Mouse (Mus musculus): ENCODE results near the gene Them4. TPM values are rescaled to one million over a fixed set of nuclear protein-coding genes. Genes with fewer than 3 reads are reported as not detected.

Gene Them4
- polyA plus RNA-seq, 1 experiment from 2014 or later: 68.6 TPM

DNA sequence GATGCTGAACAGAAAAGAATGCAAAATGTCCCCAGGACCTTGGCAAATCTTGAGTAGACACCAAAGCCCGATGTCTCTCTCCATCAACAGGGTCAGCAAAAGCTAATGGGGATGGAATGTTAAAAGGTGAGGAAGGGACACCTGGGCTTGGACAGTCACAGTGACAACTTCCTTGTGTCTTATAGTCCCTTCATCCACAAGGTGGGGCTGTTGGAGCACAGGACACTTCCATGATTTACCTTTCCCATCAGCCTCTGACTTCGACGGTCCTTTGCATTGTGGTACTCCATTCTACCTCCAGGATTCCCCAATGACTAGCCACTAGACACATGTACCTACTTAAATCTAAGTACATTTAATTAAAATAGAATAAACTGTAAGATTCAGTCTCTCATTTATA is 18.8 kb downstream of the Them4 start:
- H3K4me3 ChIP-seq (ENCODE audit: low read depth, low read length): no peak overlapping the region
- no peak overlapping the region for H3K4me2 ChIP-seq (ENCODE audit: low read length)
- WGBS: 65% methylated on average over 3 of the region's 3 CpGs
- H3K36me3 ChIP-seq (ENCODE audit: control insufficient read depth, insufficient read depth, low read length): peaks cover 8% of the 10 kb centered on the region; the same call in 1 of the 2 replicates
- no peaks in the 10 kb centered on the region for H3K4me1 ChIP-seq (ENCODE audit: control insufficient read depth, insufficient read depth, low read length)
- no peaks in the 10 kb centered on the region for H3K27me3 ChIP-seq (ENCODE audit: control insufficient read depth, insufficient read depth, low read depth, low read length)
- H3K9me3 ChIP-seq (replicated peaks; ENCODE audit: control insufficient read depth, low read length, poor library complexity, severe bottlenecking): no peaks in the 10 kb centered on the region
- H3K9ac ChIP-seq (ENCODE audit: low read depth, low read length): no peak overlapping the region
- ATAC-seq: no peak
- no peak overlapping the region for H3K27ac ChIP-seq (ENCODE audit: low read length)

GRCm38 (mm10) chr3:94334442-94334841 is 24.6 kb downstream of the Them4 start:
- Histone ChIP-seq H3K9me3 (replicated peaks; ENCODE audit: control insufficient read depth, low read length, poor library complexity, severe bottlenecking) (no peaks in the 10 kb centered on the region), H3K4me1 (ENCODE audit: control insufficient read depth, insufficient read depth, low read length) (no peaks in the 10 kb centered on the region), H3K36me3 (ENCODE audit: control insufficient read depth, insufficient read depth, low read length) (peaks cover 6% of the 10 kb centered on the region; the same call in 1 of the 2 replicates), H3K9ac (ENCODE audit: low read depth, low read length) (no peak overlapping the region), H3K27me3 (ENCODE audit: control insufficient read depth, insufficient read depth, low read depth, low read length) (no peaks in the 10 kb centered on the region), H3K4me3 (ENCODE audit: low read depth, low read length) (no peak overlapping the region), H3K4me2 (ENCODE audit: low read length) (no peak overlapping the region), H3K27ac (ENCODE audit: low read length) (no peak overlapping the region)
- ATAC-seq: peak; percentile 21; the same call in 1 of the 2 replicates
- WGBS: 98% methylated on average over 4 of the region's 4 CpGs

- Histone ChIP-seq H3K27me3 (ENCODE audit: control insufficient read depth, insufficient read depth, low read depth, low read length) (no peaks in the 10 kb centered on the region), H3K4me1 (ENCODE audit: control insufficient read depth, insufficient read depth, low read length) (no peaks in the 10 kb centered on the region), H3K4me2 (ENCODE audit: low read length) (no peak overlapping the region), H3K9ac (ENCODE audit: low read depth, low read length) (no peak overlapping the region), H3K27ac (ENCODE audit: low read length) (no peak overlapping the region), H3K4me3 (ENCODE audit: low read depth, low read length) (no peak overlapping the region), H3K9me3 (replicated peaks; ENCODE audit: control insufficient read depth, low read length, poor library complexity, severe bottlenecking) (no peaks in the 10 kb centered on the region), H3K36me3 (ENCODE audit: control insufficient read depth, insufficient read depth, low read length) (no peaks in the 10 kb centered on the region)
- no peak for ATAC-seq
- WGBS: 86% methylated on average over 3 of the region's 3 CpGs
These were observed 28.6 kb downstream of the Them4 start for GRCm38 (mm10) chr3:94338522-94338921.

DNA sequence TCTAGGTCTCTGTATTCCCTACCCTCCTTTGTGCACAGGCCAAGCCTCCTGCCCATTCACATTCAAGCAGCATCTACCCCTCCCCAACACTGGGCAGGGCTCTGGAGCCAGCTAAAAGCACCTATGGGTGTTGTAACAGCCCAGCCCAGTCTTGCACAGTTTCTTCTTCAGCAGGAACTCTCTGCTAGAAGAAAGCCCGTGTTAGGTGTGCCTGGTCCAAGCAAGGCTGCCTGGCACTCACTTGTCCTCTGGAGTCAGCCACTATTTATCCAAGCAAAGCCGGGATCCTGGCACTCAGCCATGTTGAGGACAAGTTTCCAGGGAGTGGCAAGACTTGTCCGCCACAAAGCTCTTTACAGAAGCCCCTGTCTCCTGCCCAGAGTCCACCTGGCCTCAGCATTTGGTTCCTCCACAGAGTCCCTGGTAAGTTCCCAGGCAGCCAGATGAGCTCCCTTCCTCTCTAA is 32.1 kb downstream of the Them4 start, which contains the start of gene Them5:
Them5 (plus strand) TSS at position 141 of the 464 bp plus-strand sequence.
- Histone ChIP-seq H3K4me3 (ENCODE audit: low read depth, low read length) (no peak within 1 kb of the TSS), H3K9ac (ENCODE audit: low read depth, low read length) (no peak within 1 kb of the TSS), H3K9me3 (replicated peaks; ENCODE audit: control insufficient read depth, low read length, poor library complexity, severe bottlenecking) (no peaks in the 10 kb centered on the region), H3K4me1 (ENCODE audit: control insufficient read depth, insufficient read depth, low read length) (no peaks in the 10 kb centered on the region), H3K36me3 (ENCODE audit: control insufficient read depth, insufficient read depth, low read length) (no peaks in the 10 kb centered on the region), H3K4me2 (ENCODE audit: low read length) (no peak within 1 kb of the TSS), H3K27me3 (ENCODE audit: control insufficient read depth, insufficient read depth, low read depth, low read length) (no peaks in the 10 kb centered on the region), H3K27ac (ENCODE audit: low read length) (no peak within 1 kb of the TSS)
- 68% methylated on average over 3 of the region's 3 CpGs for WGBS
- peak; percentile 25; the same call in 1 of the 2 replicates for ATAC-seq

GRCm38 (mm10) chr3:94342552-94342951 is 32.7 kb downstream of the Them4 start:
- Histone ChIP-seq H3K27me3 (ENCODE audit: control insufficient read depth, insufficient read depth, low read depth, low read length) (no peaks in the 10 kb centered on the region), H3K9me3 (replicated peaks; ENCODE audit: control insufficient read depth, low read length, poor library complexity, severe bottlenecking) (no peaks in the 10 kb centered on the region), H3K4me2 (ENCODE audit: low read length) (no peak overlapping the region), H3K4me1 (ENCODE audit: control insufficient read depth, insufficient read depth, low read length) (no peaks in the 10 kb centered on the region), H3K4me3 (ENCODE audit: low read depth, low read length) (no peak overlapping the region), H3K27ac (ENCODE audit: low read length) (no peak overlapping the region), H3K36me3 (ENCODE audit: control insufficient read depth, insufficient read depth, low read length) (no peaks in the 10 kb centered on the region), H3K9ac (ENCODE audit: low read depth, low read length) (no peak overlapping the region)
- 48% methylated on average over 1 of the region's 1 CpGs for WGBS
- ATAC-seq: peak; percentile 36; the same call in 1 of the 2 replicates

DNA sequence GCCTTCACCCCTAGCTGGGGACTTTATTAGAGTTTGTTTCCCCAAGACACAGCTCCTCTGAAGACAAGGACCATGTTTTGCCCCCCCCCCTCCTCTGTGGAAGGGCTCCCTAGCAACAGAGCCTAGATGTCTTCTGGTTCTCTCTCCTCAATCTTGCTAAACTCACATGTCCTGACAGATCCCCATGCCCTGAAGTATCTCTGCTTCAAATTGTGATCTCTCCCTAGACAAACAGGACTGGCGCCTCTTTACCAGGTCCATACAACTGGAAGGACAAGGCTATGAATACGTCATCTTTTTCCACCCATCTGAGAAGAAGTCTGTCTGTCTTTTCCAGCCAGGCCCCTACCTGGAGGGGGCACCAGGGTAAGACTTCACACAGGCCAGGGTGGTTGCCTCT is 34.3 kb downstream of the Them4 start:
- no peak for ATAC-seq
- no peaks in the 10 kb centered on the region for H3K4me1 ChIP-seq (ENCODE audit: control insufficient read depth, insufficient read depth, low read length)
- no peaks in the 10 kb centered on the region for H3K36me3 ChIP-seq (ENCODE audit: control insufficient read depth, insufficient read depth, low read length)
- H3K9ac ChIP-seq (ENCODE audit: low read depth, low read length): no peak overlapping the region
- H3K27me3 ChIP-seq (ENCODE audit: control insufficient read depth, insufficient read depth, low read depth, low read length): no peaks in the 10 kb centered on the region
- no peak overlapping the region for H3K4me2 ChIP-seq (ENCODE audit: low read length)
- no peak overlapping the region for H3K4me3 ChIP-seq (ENCODE audit: low read depth, low read length)
- no peak overlapping the region for H3K27ac ChIP-seq (ENCODE audit: low read length)
- 93% methylated on average over 2 of the region's 2 CpGs for WGBS
- no peaks in the 10 kb centered on the region for H3K9me3 ChIP-seq (replicated peaks; ENCODE audit: control insufficient read depth, low read length, poor library complexity, severe bottlenecking)

DNA sequence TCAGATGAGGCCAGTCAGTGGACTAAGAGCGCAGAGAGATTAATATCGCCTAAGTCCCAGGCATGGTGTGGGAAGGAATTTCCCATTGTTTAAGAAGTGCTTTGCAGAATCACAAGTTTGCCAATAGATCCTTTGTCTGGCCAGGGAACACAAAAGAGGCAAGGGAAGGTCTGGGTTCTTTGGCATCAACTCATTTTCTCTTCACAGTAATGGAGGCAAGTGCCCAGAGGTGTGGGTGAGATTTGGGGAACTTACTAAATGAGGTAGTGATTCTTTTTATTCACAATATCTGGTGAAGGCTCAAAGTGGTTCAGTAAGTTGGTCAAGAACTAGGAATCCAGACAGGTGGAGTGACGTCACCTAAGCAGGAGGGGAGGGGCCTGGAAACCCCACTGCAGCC is 35.0 kb downstream of the Them4 start:
- Histone ChIP-seq H3K4me1 (ENCODE audit: control insufficient read depth, insufficient read depth, low read length) (no peaks in the 10 kb centered on the region), H3K27ac (ENCODE audit: low read length) (no peak overlapping the region), H3K36me3 (ENCODE audit: control insufficient read depth, insufficient read depth, low read length) (no peaks in the 10 kb centered on the region), H3K27me3 (ENCODE audit: control insufficient read depth, insufficient read depth, low read depth, low read length) (no peaks in the 10 kb centered on the region), H3K9me3 (replicated peaks; ENCODE audit: control insufficient read depth, low read length, poor library complexity, severe bottlenecking) (no peaks in the 10 kb centered on the region), H3K9ac (ENCODE audit: low read depth, low read length) (no peak overlapping the region), H3K4me2 (ENCODE audit: low read length) (no peak overlapping the region), H3K4me3 (ENCODE audit: low read depth, low read length) (no peak overlapping the region)
- ATAC-seq: no peak
- 63% methylated on average over 3 of the region's 3 CpGs for WGBS

- H3K4me2 ChIP-seq (ENCODE audit: low read length): no peak overlapping the region
- H3K9me3 ChIP-seq (replicated peaks; ENCODE audit: control insufficient read depth, low read length, poor library complexity, severe bottlenecking): no peaks in the 10 kb centered on the region
- H3K9ac ChIP-seq (ENCODE audit: low read depth, low read length): no peak overlapping the region
- no peak for ATAC-seq
- H3K36me3 ChIP-seq (ENCODE audit: control insufficient read depth, insufficient read depth, low read length): no peaks in the 10 kb centered on the region
- WGBS: 89% methylated on average over 2 of the region's 2 CpGs
- no peak overlapping the region for H3K27ac ChIP-seq (ENCODE audit: low read length)
- no peaks in the 10 kb centered on the region for H3K4me1 ChIP-seq (ENCODE audit: control insufficient read depth, insufficient read depth, low read length)
- H3K4me3 ChIP-seq (ENCODE audit: low read depth, low read length): no peak overlapping the region
- no peaks in the 10 kb centered on the region for H3K27me3 ChIP-seq (ENCODE audit: control insufficient read depth, insufficient read depth, low read depth, low read length)
These were observed 38.3 kb downstream of the Them4 start for GRCm38 (mm10) chr3:94348146-94348545.

DNA sequence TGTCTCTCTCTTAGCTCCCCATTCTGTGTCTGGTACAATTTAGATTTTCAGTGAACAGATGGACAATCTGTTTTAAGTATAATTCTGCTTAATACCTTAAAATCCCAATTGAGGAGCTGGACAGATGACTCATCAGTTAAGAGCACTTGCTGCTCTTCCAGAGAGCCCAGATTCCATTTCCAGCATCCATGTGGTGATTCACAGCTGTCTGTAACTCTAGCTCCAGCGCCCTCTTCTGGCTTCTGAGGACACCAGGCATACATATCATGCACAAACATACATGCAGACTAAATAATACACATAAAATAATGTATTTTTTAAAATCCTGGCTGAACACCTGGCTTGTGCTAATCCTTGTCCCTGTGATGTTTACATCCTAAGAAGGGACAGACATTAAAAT is 50.9 kb downstream of the Them4 start:
- Histone ChIP-seq H3K4me2 (ENCODE audit: low read length) (no peak overlapping the region), H3K27me3 (ENCODE audit: control insufficient read depth, insufficient read depth, low read depth, low read length) (no peaks in the 10 kb centered on the region), H3K9ac (ENCODE audit: low read depth, low read length) (no peak overlapping the region), H3K9me3 (replicated peaks; ENCODE audit: control insufficient read depth, low read length, poor library complexity, severe bottlenecking) (peaks cover 3% of the 10 kb centered on the region; the same call in 1 of the 2 replicates), H3K36me3 (ENCODE audit: control insufficient read depth, insufficient read depth, low read length) (no peaks in the 10 kb centered on the region), H3K4me1 (ENCODE audit: control insufficient read depth, insufficient read depth, low read length) (peaks cover 3% of the 10 kb centered on the region; the same call in 1 of the 2 replicates), H3K4me3 (ENCODE audit: low read depth, low read length) (no peak overlapping the region), H3K27ac (ENCODE audit: low read length) (no peak overlapping the region)
- no peak for ATAC-seq
- WGBS: 3% methylated on average over 1 of the region's 1 CpGs

Data from midbrain, embryonic 16.5 days (tissue).